ENCODE assay signal across 8 mouse cellular contexts in the genomic region with DNA sequence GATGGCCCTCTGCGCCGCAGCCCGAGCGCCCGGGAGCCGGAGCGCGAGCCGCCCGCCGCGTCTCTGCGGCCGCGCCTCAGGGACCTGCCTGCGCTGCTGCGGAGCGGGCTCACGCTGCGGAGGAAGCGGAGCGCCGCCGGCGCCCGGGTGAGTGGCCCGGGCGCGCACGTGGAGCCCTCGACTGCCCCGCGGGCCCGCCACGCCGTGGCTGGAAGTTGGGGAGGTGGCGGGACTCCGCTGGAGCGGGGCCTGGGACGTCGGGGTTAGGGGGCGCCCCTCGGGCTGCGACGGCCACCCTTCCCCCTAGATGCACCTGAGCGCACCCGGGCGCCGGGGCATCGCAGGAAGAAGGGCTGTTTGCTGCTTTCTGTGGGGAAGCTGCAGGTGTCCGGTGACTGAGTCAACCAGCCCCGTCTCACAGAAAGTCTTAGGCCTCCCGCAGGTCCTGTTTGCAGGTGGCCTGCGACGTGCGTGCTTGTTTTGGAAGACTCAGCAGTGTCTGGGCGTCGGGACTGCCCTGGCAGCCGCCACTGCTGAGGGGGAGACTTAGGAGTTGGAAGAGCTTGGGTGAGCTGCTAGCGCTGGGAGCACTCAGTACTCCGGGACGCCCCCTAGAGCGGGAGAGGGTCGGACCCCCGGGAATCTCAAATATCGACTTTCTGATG. TPM values are rescaled to one million over a fixed set of nuclear protein-coding genes. Genes with fewer than 3 reads are reported as not detected.
A peak's percentile ranks its signal among the peaks of the same experiment; 100 is the strongest.
DNase-seq lines count a peak whose midpoint lies in the region; ATAC-seq lines count a peak whose summit lies in the region.

No protein-coding gene starts in this region.

- H3K27ac ChIP-seq in hindbrain, embryonic 14.5 days = peak overlapping the region; percentile 38; the same call in 1 of the 2 replicates
- peak overlapping the region; percentile 25; the same call in 1 of the 2 replicates for H3K27ac ChIP-seq in macrophage

- 1% methylated on average over 56 of the region's 66 CpGs for WGBS in hindbrain, embryonic 14.5 days
- WGBS in macrophage (ENCODE audit: missing documents) = 2% methylated on average over 49 of the region's 66 CpGs

- peak overlapping the region; percentile 79 for H3K9ac ChIP-seq in hindbrain, embryonic 14.5 days

- peak; percentile 69 for DNase-seq in ES-CJ7 (ENCODE audit: low read depth, low spot score)
- peak; percentile 74 for DNase-seq in brain, adult 2 months (ENCODE audit: low read depth, low spot score)
- DNase-seq in frontal cortex, adult 2 months (ENCODE audit: extremely low spot score in 1 of 2, low spot score in 1 of 2) = peak; percentile 23 to 66
- peak; percentile 36 for DNase-seq in hindbrain, embryonic 14.5 days (ENCODE audit: low spot score)
- peak; percentile 50 to 78 for DNase-seq in left cerebral cortex, postnatal 10 days (ENCODE audit: extremely low spot score in 1 of 2, low spot score in 2 of 2)
- DNase-seq in right cerebral cortex, postnatal 25 days = peak; percentile 72
- DNase-seq in yolk sac, embryonic 10.5 days (ENCODE audit: low spot score) = peak; percentile 26

- H3K79me2 ChIP-seq in macrophage (ENCODE audit: inconsistent target) = peaks cover 38% of the 10 kb centered on the region

- peak overlapping the region; percentile 94 for H3K4me2 ChIP-seq in hindbrain, embryonic 14.5 days (replicated peaks)

- peaks cover 36% of the 10 kb centered on the region for H3K27me3 ChIP-seq in hindbrain, embryonic 14.5 days (ENCODE audit: control insufficient read depth, insufficient read depth, low read length)

- intact Hi-C loops in left cerebral cortex, postnatal 10 days (cut with DNase I) = loop anchor here (5.0 kb wide), 2 partner anchors 52 to 102 kb away; no protein-coding TSS in a partner anchor

- H3K9me3 ChIP-seq in hindbrain, embryonic 14.5 days (ENCODE audit: control insufficient read depth, low read length) = no peaks in the 10 kb centered on the region

- H3K36me3 ChIP-seq in hindbrain, embryonic 14.5 days (replicated peaks; ENCODE audit: control insufficient read depth, insufficient read depth) = no peaks in the 10 kb centered on the region
- no peaks in the 10 kb centered on the region for H3K36me3 ChIP-seq in macrophage (ENCODE audit: inconsistent target)

- H3K4me3 ChIP-seq in hindbrain, embryonic 14.5 days (replicated peaks; ENCODE audit: low read length) = peak overlapping the region; percentile 72
- peak overlapping the region; percentile 64 for H3K4me3 ChIP-seq in macrophage (ENCODE audit: inconsistent target)

- peak; percentile 81 for ATAC-seq in hindbrain, embryonic 14.5 days (ENCODE audit: low FRiP score)

- peaks cover 4% of the 10 kb centered on the region; the same call in 1 of the 2 replicates for H3K4me1 ChIP-seq in hindbrain, embryonic 14.5 days (replicated peaks; ENCODE audit: control insufficient read depth, insufficient read depth, low read length)

RNA-seq across cellular contexts. Expression of gene Rapgef5, which starts 17.9 kb away (rescaled TPM):
- polyA plus RNA-seq in frontal cortex, adult 2 months (2012; rRNA removed) = 44.0 and 56.6 TPM in 2 replicates
- 38.3 and 45.8 TPM in 2 replicates for polyA plus RNA-seq in hindbrain, embryonic 14.5 days (2014; fragmentation: Nextera tagmentation; extraction: Ambion mirVana)
- total RNA-seq in left cerebral cortex, postnatal 10 days (2021) = 100 to 1,000 TPM; 106 to 111 TPM
- total RNA-seq in macrophage (2018; cell fraction: chromatin; rRNA removed) = 100 to 1,000 TPM in 14 of 26 experiments, 10 to 100 TPM in 12; 49.3 to 536 (median 109) TPM
- total RNA-seq in macrophage (2018; cell fraction: cytosol; rRNA removed) = 10 to 100 TPM in 14 of 26 experiments, 1 to 10 TPM in 12; 6.0 to 33.5 (median 11.5) TPM
- total RNA-seq in macrophage (2018; cell fraction: nucleus; rRNA removed) = 100 to 1,000 TPM in 4 of 26 experiments, 10 to 100 TPM in 22; 24.9 to 216 (median 55.4) TPM
- polyA plus RNA-seq in macrophage (2018) = 2.4 to 15.7 TPM (median 4.0 TPM) in 3 replicates

Comparison
In these comparisons a context has a peak if more than half of its experiments do, and no peak if none do; other contexts are left out.
1. Peak in every context shown above with its lines: DNase-seq, ATAC-seq, H3K4me3 ChIP-seq and H3K27ac ChIP-seq.